Mouse (Mus musculus) T-cell, adult 2 months (primary cell): ENCODE data around the gene Lax1.
A peak's percentile ranks its signal among the peaks of the same experiment; 100 is the strongest.
"Not testable (repeated sequence)": the region's sequence is repeated elsewhere in the genome, so short reads cannot be mapped to it uniquely, and the experiment has no call there.

Source experiments
- DNase-seq: peaks from one replicate; pipeline ENCODE4 v3.0.0; 2022; ENCODE audit warnings: low spot score

Lax1 gene

GRCm38 (mm10) chr1:133688301-133688700, 1.6 kb downstream of the Lax1 start:
- no peak for DNase-seq

GRCm38 (mm10) chr1:133685749-133686519, 4.0 kb downstream of the Lax1 start:
- no peak for DNase-seq

DNA sequence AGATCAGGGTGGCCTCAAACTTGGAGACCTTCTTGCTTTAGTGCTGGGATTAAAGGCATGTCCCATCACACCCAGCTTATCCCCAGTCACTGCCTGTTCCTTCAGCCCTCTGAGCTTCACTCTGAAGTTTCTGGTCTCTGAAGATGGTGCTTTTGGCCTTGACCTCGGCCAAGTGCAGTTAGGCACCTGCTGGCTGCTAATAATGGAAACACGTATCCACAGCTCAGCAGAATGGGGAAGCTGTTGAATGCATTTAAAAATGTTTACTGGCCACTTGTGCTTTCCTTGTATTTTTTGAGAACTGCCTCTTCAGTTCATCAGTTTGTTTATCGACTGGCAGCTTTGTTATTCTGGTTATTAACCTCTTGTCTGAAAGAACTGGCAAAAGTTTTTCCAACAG, 18.1 kb downstream of the Lax1 start:
- DNase-seq, result no peak

GRCm38 (mm10) chr1:133671266-133671665, 18.6 kb downstream of the Lax1 start:
- no peak for DNase-seq

DNA sequence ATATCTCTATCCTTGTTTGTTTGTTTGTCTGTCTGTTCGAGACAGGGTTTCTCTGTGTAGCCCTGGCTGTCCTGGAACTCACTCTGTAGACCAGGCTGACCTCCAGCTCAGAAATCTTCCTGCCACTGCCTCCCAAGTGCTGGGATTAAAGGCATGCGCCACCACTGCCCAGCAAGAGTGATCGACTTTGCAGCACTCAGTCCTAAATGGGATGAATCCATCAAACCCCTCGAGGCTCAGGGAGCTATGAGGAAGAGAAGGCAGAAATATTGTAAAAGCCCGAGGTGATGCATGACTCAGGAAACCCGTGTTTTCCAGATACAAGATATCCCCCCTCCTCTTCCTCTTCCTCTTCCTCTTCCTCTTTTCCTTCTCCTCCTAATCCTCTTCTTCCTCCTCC, 19.1 kb downstream of the Lax1 start:
- DNase-seq, result no peak

- no peak for DNase-seq
Observed at GRCm38 (mm10) chr1:133670190-133670589, 19.7 kb downstream of the Lax1 start.

- DNase-seq, result no peak
Observed at GRCm38 (mm10) chr1:133668618-133669017, 21.3 kb downstream of the Lax1 start.

GRCm38 (mm10) chr1:133667721-133668120, 22.2 kb downstream of the Lax1 start:
- no peak for DNase-seq

GRCm38 (mm10) chr1:133665713-133666112, 24.2 kb downstream of the Lax1 start:
- not testable (repeated sequence) for DNase-seq

DNA sequence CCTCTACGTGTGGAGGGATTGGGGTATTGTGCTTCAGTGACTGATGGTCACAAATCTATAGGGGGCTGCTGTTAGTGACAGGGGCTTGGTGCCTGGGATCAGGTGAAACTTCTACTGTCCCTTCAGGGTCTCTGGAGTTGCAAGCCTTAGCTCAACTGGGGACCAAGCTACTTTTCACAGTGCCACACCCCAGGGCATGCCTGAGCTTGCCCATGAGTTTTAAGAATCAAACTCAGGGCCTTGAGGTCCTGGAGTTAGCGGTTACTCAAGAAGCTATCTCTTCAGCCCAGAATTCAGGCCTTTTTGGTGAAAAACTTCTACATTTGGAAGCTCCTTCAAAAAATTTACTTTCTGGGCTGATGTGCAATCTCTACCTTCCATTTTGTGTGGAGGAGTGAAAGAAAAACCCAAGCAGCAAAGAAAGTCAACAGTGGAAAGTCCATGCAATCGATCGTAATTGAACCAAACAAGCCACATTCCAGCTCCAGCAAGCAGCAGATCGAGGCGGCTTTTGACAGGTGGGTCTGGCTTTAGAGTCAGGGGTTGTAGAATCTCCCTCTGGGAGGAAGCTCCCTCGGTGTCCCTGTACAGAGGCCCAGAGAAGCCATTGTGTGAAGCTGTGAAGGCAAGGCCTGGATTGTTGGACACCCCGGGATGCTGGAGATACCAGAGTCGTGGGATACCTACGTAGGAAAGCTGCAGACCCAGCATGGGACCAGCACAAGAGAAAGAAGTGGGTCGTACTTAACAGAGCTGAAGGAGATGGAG, 25.5 kb downstream of the Lax1 start:
- DNase-seq, result no peak

- no peak for DNase-seq
Observed at GRCm38 (mm10) chr1:133663427-133663826, 26.5 kb downstream of the Lax1 start.

GRCm38 (mm10) chr1:133662941-133663340, 27.0 kb downstream of the Lax1 start:
- DNase-seq, result no peak

DNA sequence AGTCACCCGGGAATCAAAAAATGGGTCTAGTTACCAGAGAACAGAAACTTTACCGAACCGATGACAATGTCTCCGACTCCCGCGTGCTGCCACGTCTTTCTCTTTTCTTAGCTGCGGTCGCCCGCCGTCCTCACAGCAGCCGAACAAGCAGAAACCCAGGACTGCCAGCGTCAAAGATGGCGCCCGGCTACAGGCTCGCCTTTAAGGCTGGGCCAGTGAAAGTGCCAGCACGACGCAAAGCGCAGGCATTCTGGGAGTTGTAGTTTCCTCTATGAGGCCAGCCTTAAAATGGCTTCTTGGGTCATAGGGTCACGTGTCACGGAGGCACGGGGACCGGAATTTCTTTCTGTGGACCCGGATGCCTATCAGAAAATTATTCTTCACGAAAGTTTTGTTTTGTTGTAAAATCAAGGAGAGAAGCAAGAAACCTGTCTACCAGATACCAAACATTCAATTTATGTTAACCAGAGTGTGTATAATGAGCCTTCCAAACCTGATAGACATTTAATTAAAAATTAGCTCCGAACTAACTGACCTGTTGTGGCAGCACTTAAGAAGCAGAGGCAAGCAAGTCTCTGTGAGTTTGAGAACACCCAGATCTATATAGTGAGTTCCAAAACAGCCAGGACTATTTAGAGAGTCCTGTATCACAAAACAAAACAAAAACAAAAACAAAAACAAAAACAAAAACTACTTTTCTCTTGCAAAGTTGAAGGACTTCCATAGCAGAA, 28.5 kb downstream of the Lax1 start, which contains the start of gene Gm38394:
Gm38394 (minus strand) TSS at position 116 of the 731 bp plus-strand sequence.
- DNase-seq, result peak; percentile 94

DNA sequence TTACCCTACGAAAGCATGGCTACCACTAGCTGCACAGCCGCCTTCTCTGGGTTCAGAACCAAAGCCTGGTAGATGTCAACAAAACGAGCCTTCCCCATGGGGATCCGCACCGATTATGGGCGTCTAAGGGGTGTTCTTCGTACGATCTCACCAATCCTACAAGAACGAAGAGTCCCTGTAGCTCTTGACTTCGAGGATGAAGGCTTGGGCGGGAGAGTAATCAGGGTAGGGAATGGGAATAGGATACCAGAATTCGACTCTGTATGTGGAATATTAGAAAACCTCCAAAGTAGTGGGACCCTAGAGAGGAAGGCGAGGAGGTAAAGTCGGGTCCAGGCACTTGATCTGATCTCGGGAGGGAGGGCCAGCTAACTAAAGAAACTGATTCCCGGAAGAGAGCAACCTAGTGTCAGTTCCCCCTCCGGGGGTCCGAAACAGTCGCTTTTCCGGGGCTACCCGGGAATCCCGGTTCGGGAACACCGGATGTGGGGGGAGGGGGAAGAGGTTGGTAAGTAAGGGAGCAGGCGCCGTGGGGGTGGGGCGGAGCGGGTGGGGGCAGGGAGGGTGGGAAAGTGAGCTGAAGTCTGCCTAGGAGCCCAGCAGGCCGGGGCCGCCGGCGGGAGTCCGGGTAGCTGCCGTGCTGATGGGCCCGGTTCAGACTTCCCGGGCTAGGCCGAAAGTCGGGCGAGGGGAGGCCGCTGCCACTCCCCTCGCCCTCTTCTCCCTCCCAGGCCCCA, 29.3 kb downstream of the Lax1 start, which contains the start of gene Zbed6:
Zbed6 (minus strand) TSS at position 420 of the 737 bp plus-strand sequence.
- DNase-seq, result peak; percentile 18

GRCm38 (mm10) chr1:133658878-133659277, 31.0 kb downstream of the Lax1 start:
- DNase-seq, result no peak

GRCm38 (mm10) chr1:133656811-133657210, 33.1 kb downstream of the Lax1 start:
- no peak for DNase-seq

- no peak for DNase-seq
Observed at GRCm38 (mm10) chr1:133653033-133653432, 36.9 kb downstream of the Lax1 start.

DNA sequence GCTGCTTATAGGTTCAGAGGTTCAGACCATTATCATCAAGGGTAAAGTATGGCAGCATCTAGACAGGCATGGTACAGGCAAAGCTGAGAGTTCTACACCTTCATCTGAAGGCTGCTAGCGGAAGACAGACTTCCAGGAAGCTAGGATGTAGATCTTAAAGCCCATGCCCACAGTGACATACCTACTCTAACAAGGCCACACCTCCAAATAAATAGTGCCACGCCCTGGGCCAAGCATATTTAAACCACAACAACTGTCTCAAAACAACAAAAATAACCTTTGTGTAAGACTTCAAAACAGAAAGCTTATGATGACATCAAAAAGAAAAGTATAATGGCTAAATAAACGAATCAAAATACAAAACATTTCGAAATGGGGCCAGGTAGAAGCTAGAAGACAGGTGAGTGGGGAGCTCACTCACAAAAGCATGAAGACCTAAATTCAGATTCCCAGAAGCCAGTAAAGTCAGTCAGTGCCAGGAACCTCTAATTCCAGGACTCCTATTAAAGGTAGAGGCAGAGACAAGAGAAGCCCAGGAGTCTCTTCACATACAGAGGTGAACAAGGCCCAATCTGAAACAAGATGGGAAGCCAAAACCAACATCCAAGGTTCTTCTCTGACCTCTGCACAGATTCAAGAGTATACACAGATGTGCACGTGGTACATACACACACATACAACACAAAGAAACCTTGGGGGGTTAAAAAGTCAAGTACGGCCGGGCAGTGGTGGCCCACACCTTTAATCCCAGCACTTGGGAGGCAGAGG, 39.4 kb downstream of the Lax1 start:
- DNase-seq, result no peak

- no peak for DNase-seq
Observed at GRCm38 (mm10) chr1:133645652-133646051, 44.3 kb downstream of the Lax1 start.

DNA sequence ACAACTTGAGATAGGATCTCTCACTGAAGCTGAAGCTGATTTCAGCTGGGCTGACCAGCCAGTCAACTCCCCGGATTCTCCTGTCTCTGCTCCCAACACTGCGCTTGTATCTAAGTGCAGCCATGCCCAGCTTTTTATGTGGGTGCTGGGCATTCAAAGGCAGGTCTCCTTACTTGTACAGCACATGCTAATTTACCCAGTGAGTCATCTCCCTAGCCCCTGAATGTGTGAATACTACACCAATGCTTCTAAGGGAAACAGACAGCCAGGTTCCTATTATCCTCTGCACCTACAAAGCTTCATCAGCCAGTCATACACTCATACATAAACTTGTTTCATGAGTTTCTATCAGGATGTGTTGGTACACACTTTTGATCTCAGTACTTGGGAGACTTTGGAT, 48.7 kb downstream of the Lax1 start:
- DNase-seq, result no peak

GRCm38 (mm10) chr1:133638517-133638916, 51.4 kb downstream of the Lax1 start:
- no peak for DNase-seq
